Mouse (Mus musculus): ENCODE data around the gene Dtnb.

Dtnb gene

GRCm38 (mm10) chr12:3773643-3774042, 201.5 kb downstream of the Dtnb start:
- peak; percentile 86 for ATAC-seq (ENCODE audit: low TSS enrichment)

GRCm38 (mm10) chr12:3776015-3776414, 203.8 kb downstream of the Dtnb start:
- ATAC-seq (ENCODE audit: low TSS enrichment): no peak

GRCm38 (mm10) chr12:3777682-3778081, 205.5 kb downstream of the Dtnb start:
- ATAC-seq (ENCODE audit: low TSS enrichment): no peak

GRCm38 (mm10) chr12:3778286-3778685, 206.1 kb downstream of the Dtnb start:
- ATAC-seq (ENCODE audit: low TSS enrichment): no peak

GRCm38 (mm10) chr12:3779639-3780038, 207.5 kb downstream of the Dtnb start:
- ATAC-seq (ENCODE audit: low TSS enrichment): no peak

GRCm38 (mm10) chr12:3780405-3780891, 208.3 kb downstream of the Dtnb start:
- peak; percentile 49 for ATAC-seq (ENCODE audit: low TSS enrichment)

- ATAC-seq (ENCODE audit: low TSS enrichment): no peak
These were observed 208.8 kb downstream of the Dtnb start for GRCm38 (mm10) chr12:3780931-3781471.

- ATAC-seq (ENCODE audit: low TSS enrichment): 0 out of 2 replicates have a peak, but pooled peaks have one; percentile 17
These were observed 209.3 kb downstream of the Dtnb start for GRCm38 (mm10) chr12:3781482-3781881.

- ATAC-seq (ENCODE audit: low TSS enrichment): no peak
These were observed 211.1 kb downstream of the Dtnb start for GRCm38 (mm10) chr12:3783196-3783825.

- no peak for ATAC-seq (ENCODE audit: low TSS enrichment)
These were observed 212.1 kb downstream of the Dtnb start for GRCm38 (mm10) chr12:3784258-3784657.

GRCm38 (mm10) chr12:3784729-3785128, 212.5 kb downstream of the Dtnb start:
- ATAC-seq (ENCODE audit: low TSS enrichment): no peak

GRCm38 (mm10) chr12:3787041-3787440, 214.9 kb downstream of the Dtnb start:
- ATAC-seq (ENCODE audit: low TSS enrichment): no peak

GRCm38 (mm10) chr12:3787541-3787940, 215.4 kb downstream of the Dtnb start:
- no peak for ATAC-seq (ENCODE audit: low TSS enrichment)

GRCm38 (mm10) chr12:3788421-3789051, 216.4 kb downstream of the Dtnb start:
- no peak for ATAC-seq (ENCODE audit: low TSS enrichment)

GRCm38 (mm10) chr12:3789626-3790185, 217.5 kb downstream of the Dtnb start:
- no peak for ATAC-seq (ENCODE audit: low TSS enrichment)

- no peak for ATAC-seq (ENCODE audit: low TSS enrichment)
These were observed 219.1 kb downstream of the Dtnb start for GRCm38 (mm10) chr12:3791257-3791656.

- peak; percentile 85 for ATAC-seq (ENCODE audit: low TSS enrichment)
These were observed 219.6 kb downstream of the Dtnb start for GRCm38 (mm10) chr12:3791732-3792131.

GRCm38 (mm10) chr12:3792248-3792647, 220.1 kb downstream of the Dtnb start:
- peak; percentile 11; the same call in 1 of the 2 replicates for ATAC-seq (ENCODE audit: low TSS enrichment)

- ATAC-seq (ENCODE audit: low TSS enrichment): no peak
These were observed 223.4 kb downstream of the Dtnb start for GRCm38 (mm10) chr12:3795569-3795968.

- no peak for ATAC-seq (ENCODE audit: low TSS enrichment)
These were observed 227.4 kb downstream of the Dtnb start for GRCm38 (mm10) chr12:3799551-3799950.

GRCm38 (mm10) chr12:3805852-3806251, 233.7 kb downstream of the Dtnb start, which contains the start of gene Dnmt3a:
TSS of gene Dnmt3a (plus strand) at chr12:3806007.
- no peak for ATAC-seq (ENCODE audit: low TSS enrichment)

GRCm38 (mm10) chr12:3806271-3806684, 234.1 kb downstream of the Dtnb start:
- peak; percentile 25; the same call in 1 of the 2 replicates for ATAC-seq (ENCODE audit: low TSS enrichment)
